ENCODE assay signal across 8 mouse cellular contexts in the genomic region with DNA sequence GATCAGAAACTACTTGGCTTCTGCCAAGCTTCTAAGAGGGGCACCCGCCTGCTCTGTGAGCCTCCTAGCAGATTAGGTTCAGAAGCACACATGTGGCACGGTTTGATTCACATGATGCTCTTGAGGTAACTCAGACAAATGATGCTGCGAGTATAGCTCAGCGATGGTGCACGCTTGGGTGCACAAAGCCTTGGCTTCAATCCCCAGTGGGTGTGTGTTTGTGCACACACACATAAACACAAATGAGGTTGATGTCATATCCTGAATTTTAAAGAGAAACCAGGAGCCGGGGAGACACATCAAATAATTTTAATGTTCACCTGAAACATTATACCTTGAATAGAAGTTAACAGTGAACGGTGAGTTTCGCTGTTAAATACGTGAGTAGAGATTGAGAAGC. TPM values are rescaled to one million over a fixed set of nuclear protein-coding genes. Genes with fewer than 3 reads are reported as not detected.
A peak's percentile ranks its signal among the peaks of the same experiment; 100 is the strongest.
DNase-seq lines count a peak whose midpoint lies in the region; ATAC-seq and TF ChIP-seq lines count a peak whose summit lies in the region.

No protein-coding gene starts in this region.

- H3K27ac ChIP-seq in kidney, embryonic 15.5 days = peak overlapping the region; percentile 75
- peak overlapping the region; percentile 43 for H3K27ac ChIP-seq in heart, postnatal 0 days (ENCODE audit: low read depth)
- 0 out of 2 replicates have a peak overlapping the region, but pooled peaks have one; percentile 26 for H3K27ac ChIP-seq in midbrain, embryonic 15.5 days

- no peak for DNase-seq in kidney, postnatal 36 days
- DNase-seq in cerebellum, adult 8-10 months = peak; percentile 39
- DNase-seq in heart, postnatal 0 days (ENCODE audit: low spot score) = no peak
- DNase-seq in right cerebral cortex, postnatal 14 days = no peak
- DNase-seq in spleen, adult 18-20 months = no peak
- no peak for DNase-seq in lung, postnatal 4 days

- H3K9ac ChIP-seq in kidney, embryonic 15.5 days = no peak overlapping the region
- no peak overlapping the region for H3K9ac ChIP-seq in heart, postnatal 0 days (replicated peaks; ENCODE audit: low read depth, low read length)
- peak overlapping the region; percentile 29 for H3K9ac ChIP-seq in midbrain, embryonic 15.5 days

- TF ChIP-seq CTCF in heart, postnatal 0 days (IDR thresholded peaks at IDR 0.05; ENCODE audit: low read depth) = no peak

- peak overlapping the region; percentile 59 for H3K4me2 ChIP-seq in kidney, embryonic 15.5 days
- H3K4me2 ChIP-seq in heart, postnatal 0 days (ENCODE audit: low read depth, low read length) = peak overlapping the region; percentile 46; the same call in 1 of the 2 replicates
- peak overlapping the region; percentile 53 for H3K4me2 ChIP-seq in midbrain, embryonic 15.5 days

- H3K36me3 ChIP-seq in kidney, embryonic 15.5 days = no peaks in the 10 kb centered on the region
- H3K36me3 ChIP-seq in heart, postnatal 0 days (replicated peaks; ENCODE audit: control insufficient read depth, insufficient read depth, low read length) = no peaks in the 10 kb centered on the region
- no peaks in the 10 kb centered on the region for H3K36me3 ChIP-seq in midbrain, embryonic 15.5 days (replicated peaks)

- H3K27me3 ChIP-seq in kidney, embryonic 15.5 days = no peaks in the 10 kb centered on the region
- no peaks in the 10 kb centered on the region for H3K27me3 ChIP-seq in heart, postnatal 0 days (ENCODE audit: control insufficient read depth, insufficient read depth, low read length)
- no peaks in the 10 kb centered on the region for H3K27me3 ChIP-seq in midbrain, embryonic 15.5 days (replicated peaks)

- H3K4me3 ChIP-seq in kidney, embryonic 15.5 days (replicated peaks) = peak overlapping the region; percentile 26
- no peak overlapping the region for H3K4me3 ChIP-seq in heart, postnatal 0 days (ENCODE audit: low read depth, low read length)
- H3K4me3 ChIP-seq in midbrain, embryonic 15.5 days = peak overlapping the region; percentile 25

- H3K9me3 ChIP-seq in kidney, embryonic 15.5 days (replicated peaks) = no peaks in the 10 kb centered on the region
- H3K9me3 ChIP-seq in heart, postnatal 0 days (replicated peaks; ENCODE audit: control insufficient read depth, low read length) = no peaks in the 10 kb centered on the region
- H3K9me3 ChIP-seq in midbrain, embryonic 15.5 days = no peaks in the 10 kb centered on the region

- ATAC-seq in kidney, embryonic 15.5 days (replicated peaks; ENCODE audit: low FRiP score) = 0 out of 2 replicates have a peak, but pooled peaks have one; percentile 6
- no peak for ATAC-seq in heart, postnatal 0 days (ENCODE audit: insufficient read depth, low read depth)
- peak; percentile 19; the same call in 1 of the 2 replicates for ATAC-seq in midbrain, embryonic 15.5 days (replicated peaks)

- 55% methylated on average over 9 of the region's 9 CpGs for WGBS in kidney, embryonic 15.5 days
- WGBS in heart, postnatal 0 days = 63% methylated on average over 9 of the region's 9 CpGs
- 51% methylated on average over 9 of the region's 9 CpGs for WGBS in midbrain, embryonic 15.5 days

- no peak for TF ChIP-seq EP300 in heart, postnatal 0 days (IDR thresholded peaks at IDR 0.05; ENCODE audit: low read depth)

- peaks cover 43% of the 10 kb centered on the region for H3K4me1 ChIP-seq in kidney, embryonic 15.5 days
- H3K4me1 ChIP-seq in heart, postnatal 0 days (ENCODE audit: control insufficient read depth, insufficient read depth) = peaks cover 26% of the 10 kb centered on the region
- peaks cover 14% of the 10 kb centered on the region for H3K4me1 ChIP-seq in midbrain, embryonic 15.5 days

RNA-seq across cellular contexts. Expression of gene Ttc7b, which starts 6.6 kb away (rescaled TPM):
- 4.2 and 4.3 TPM in 2 replicates for polyA plus RNA-seq in kidney, embryonic 15.5 days (2015; fragmentation: Nextera tagmentation; extraction: Ambion mirVana)
- total RNA-seq in heart, postnatal 0 days (2014; rRNA removed; ENCODE audit: low replicate concordance) = 29.4 and 37.8 TPM in 2 replicates
- 5.9 and 6.7 TPM in 2 replicates for polyA plus RNA-seq in heart, postnatal 0 days (2015; fragmentation: Nextera tagmentation; extraction: Ambion mirVana)
- 9.0 and 9.7 TPM in 2 replicates for polyA plus RNA-seq in midbrain, embryonic 15.5 days (2015; fragmentation: Nextera tagmentation; extraction: Ambion mirVana)
